Mouse (Mus musculus) adrenal gland, postnatal 10 days (tissue): ENCODE measurements around the gene Abhd12b. TPM values are rescaled to one million over a fixed set of nuclear protein-coding genes. Genes with fewer than 3 reads are reported as not detected.
A peak's percentile ranks its signal among the peaks of the same experiment; 100 is the strongest.

ENCODE experiments used
- DNase-seq: peaks from one replicate; pipeline ENCODE4 v3.0.0; 2021; ENCODE audit warnings: mixed read lengths
- total RNA-seq, 2 experiments: library from RNA; stranded (reverse); gene quantifications; 2 replicates each; pipeline ENCODE4 v1.2.3; 2021

Abhd12b gene
- total RNA-seq, 2 experiments from 2014 or later, result not detected

DNA sequence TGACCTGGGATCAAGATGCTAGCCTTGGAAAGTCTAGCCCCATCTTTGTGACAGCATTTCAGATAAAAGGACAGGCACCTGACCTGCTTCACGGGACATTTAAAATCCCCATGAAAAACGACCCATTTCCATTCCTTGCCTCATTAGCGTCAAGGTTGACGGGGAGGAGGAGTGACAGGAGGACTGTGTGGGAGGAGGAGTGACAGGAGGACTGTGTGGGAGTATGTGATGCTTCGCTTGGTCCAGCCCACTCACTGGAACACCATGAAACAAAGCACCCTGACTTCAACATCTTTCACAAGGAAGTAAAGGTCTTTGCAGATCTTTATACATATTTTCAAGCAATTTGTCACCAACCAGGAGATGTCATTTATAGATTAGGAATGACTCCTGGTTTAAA is 54.3 kb downstream of the Abhd12b start:
- no peak for DNase-seq

DNA sequence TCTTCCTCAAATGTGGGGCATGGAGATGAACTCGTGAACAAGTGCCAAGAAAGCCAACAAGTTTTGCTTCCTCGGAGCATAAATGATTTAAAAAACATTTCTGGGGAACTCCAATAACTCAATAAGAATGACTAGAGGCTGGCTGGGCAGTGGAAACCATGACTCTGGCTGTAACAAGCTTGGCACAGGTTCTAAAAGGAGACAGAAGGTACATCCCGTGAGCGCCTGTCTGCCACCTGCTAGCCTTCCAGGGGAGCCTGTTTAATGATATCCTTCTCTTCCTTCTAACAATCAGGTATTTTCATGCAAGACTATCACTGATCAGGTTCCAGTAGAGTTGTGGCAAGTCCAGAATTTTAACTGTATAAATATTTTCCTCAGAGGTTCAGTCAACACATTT is 58.6 kb downstream of the Abhd12b start:
- DNase-seq, result no peak

GRCm38 (mm10) chr12:70213601-70214000 is 59.7 kb downstream of the Abhd12b start:
- DNase-seq, result no peak

DNA sequence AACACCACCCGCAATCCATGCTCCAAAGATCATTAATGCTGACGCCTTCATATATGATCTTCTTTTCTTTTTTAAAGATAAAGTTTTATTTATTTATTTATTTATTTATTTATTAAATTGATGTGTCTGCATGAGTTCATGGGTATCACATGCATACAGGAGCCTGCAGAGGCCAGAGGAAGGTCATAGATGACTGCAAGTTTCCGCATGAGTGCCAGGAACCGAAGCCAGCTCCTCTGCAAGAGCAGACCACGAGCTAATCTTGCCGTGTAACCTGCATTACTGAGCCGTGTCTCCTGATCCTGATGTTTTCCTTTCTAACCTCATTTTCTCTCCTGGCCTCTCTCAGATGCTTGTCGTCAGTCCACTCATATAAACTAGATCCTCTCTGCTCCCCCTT is 60.3 kb downstream of the Abhd12b start:
- DNase-seq, result no peak

- DNase-seq, result no peak
These were observed 62.4 kb downstream of the Abhd12b start for GRCm38 (mm10) chr12:70216229-70216800.

- DNase-seq, result no peak
These were observed 65.0 kb downstream of the Abhd12b start for GRCm38 (mm10) chr12:70218795-70219540.

- DNase-seq, result no peak
These were observed 67.5 kb downstream of the Abhd12b start for GRCm38 (mm10) chr12:70221425-70221824.

DNA sequence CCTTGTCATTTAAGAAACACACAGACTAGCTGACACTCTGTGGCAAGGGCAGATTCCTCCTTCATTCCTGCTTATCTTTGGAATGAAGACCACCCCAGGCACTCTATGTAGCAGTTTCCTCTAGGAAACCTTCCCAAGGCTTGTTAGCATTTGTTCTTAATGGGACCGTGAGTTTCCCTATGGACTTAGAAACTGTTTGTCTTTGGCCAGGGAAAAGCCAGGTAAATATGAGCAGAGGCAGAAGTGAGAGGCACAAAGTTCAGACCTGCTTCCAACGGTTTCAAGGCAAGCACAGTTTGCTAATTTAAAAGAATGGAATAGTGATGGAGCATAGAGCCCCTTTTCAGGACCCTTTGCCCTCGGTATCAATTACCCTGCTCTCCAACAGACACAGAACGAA is 69.4 kb downstream of the Abhd12b start:
- no peak for DNase-seq

DNA sequence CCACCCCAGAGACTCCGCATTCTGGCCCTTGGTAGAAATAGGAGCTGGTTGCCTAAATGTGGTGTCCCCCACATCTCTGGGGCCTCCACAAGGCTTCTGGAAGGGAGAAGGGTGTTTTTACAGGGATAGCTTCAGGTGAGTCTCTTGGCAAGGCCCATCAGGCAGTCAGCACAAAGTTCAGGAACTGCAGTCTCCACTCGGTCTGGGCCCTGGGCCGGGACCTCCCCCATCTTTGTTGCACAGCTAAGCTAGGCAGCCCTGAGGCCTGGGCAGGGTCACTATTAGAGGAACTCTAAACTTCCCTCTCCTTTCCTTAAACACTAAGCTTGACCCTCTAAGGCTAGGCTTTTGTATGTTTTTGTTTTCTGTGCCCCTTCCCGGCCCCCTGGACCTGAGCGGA is 72.7 kb downstream of the Abhd12b start:
- no peak for DNase-seq

DNA sequence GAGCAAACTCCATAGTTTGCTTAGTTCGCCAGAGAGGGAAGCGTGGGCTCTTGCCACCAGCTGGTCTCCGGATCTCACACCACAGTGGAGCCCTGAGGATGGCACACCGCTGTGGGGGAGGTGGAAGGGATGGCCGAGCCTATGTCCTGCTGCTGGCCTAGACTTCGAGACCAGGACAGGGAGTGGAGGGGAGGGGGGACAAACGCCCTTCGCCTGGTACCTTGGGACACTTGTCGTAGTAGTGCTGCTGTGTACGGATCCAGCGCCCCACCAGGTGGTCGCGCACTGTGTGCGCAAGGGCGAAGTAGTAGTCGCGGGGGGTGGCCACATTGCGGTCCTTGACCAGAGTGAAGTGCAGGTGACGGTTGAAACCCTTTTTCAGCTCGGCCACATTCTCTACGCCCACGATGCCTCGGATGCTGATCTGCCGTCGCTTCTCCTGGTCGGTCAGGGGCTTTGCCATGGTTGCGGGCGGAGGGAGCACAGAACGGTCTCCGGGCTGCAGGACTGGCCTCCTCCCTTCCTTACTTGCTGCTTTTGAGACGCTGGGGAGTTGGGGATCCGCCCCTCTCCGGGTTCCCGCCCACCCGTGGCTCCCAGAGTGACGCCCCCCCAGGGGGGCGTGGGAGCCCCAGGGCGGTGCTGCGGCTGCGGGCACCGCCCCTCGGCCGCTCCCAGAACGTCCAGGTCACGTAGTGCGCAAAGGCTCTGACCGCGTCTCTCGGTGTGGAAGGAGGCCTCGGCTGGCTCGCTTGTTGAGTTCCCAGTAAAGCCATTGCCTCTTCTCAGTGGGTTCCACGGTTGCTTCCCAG is 73.4 kb downstream of the Abhd12b start:
- DNase-seq, result peak; percentile 91

GRCm38 (mm10) chr12:70228155-70228554 is 74.2 kb downstream of the Abhd12b start:
- DNase-seq, result no peak

GRCm38 (mm10) chr12:70231294-70231693 is 77.4 kb downstream of the Abhd12b start, which contains the start of gene Pygl:
Gene Pygl, minus strand, starts transcription at chr12:70231488.
- DNase-seq, result no peak

GRCm38 (mm10) chr12:70232020-70232544 is 78.1 kb downstream of the Abhd12b start:
- DNase-seq, result no peak

Other genes starting within 250 kb of the Abhd12b start
- 10 to 100 TPM; 44.2 to 52.3 TPM for gene Sav1, start 167.1 kb upstream of the Abhd12b start, total RNA-seq
- 10 to 100 TPM; 29.5 to 38.3 TPM for gene Nin, start 40.4 kb upstream of the Abhd12b start, total RNA-seq
- gene Pygl, start 77.3 kb downstream of the Abhd12b start, total RNA-seq, result 10 to 100 TPM; 48.7 to 82.7 TPM
- gene Trim9, start 193.5 kb downstream of the Abhd12b start, total RNA-seq, result 1 to 10 TPM; 2.7 to 3.8 TPM